Mouse (Mus musculus) ES-Bruce4 (cell line): ENCODE data around the gene Gaa.

Source experiments
- CTCF ChIP-seq: IDR thresholded peaks from one replicate; pipeline ENCODE4 v1.8.1; 2011; ENCODE audit warnings: low read depth, low read length
- EP300 ChIP-seq: IDR thresholded peaks from 2 replicates; pipeline ENCODE4 v1.6.1; 2011; ENCODE audit warnings: low read depth, low read length; ENCODE audit not compliant: insufficient read depth
- POLR2A ChIP-seq: IDR thresholded peaks from one replicate; pipeline ENCODE4 v1.8.1; 2011; ENCODE audit warnings: low read length; ENCODE audit not compliant: insufficient read depth

- TF ChIP-seq CTCF (no peak), EP300 (no peak), POLR2A (no peak)
These were observed 30.3 kb downstream of the Gaa start for GRCm38 (mm10) chr11:119297996-119298395.
